In genomic region chr13:3712497-3713160, GRCm38 (mm10) we compare ENCODE assay signal across 11 mouse cellular contexts.
DNase-seq lines count a peak whose midpoint lies in the region; ATAC-seq and TF ChIP-seq lines count a peak whose summit lies in the region.
"Had no signal": no experiment of that assay in that cellular context is flagged by ENCODE, and none has a peak within 500 bp of the region (broad histone marks: within the 10 kb centered on the region; RNA-seq: fewer than 3 reads in every experiment).

No protein-coding gene starts in this region.

- no peak overlapping the region for H3K9ac ChIP-seq in lung, embryonic 14.5 days
- H3K9ac ChIP-seq in forebrain, embryonic 16.5 days (replicated peaks; ENCODE audit: low read depth, low read length) = no peak overlapping the region
- no peak overlapping the region; the same call in 1 of the 2 replicates for H3K9ac ChIP-seq in midbrain, embryonic 11.5 days (ENCODE audit: low read length)

- no peak overlapping the region for H3K27ac ChIP-seq in lung, embryonic 14.5 days (ENCODE audit: low read depth)
- no peak overlapping the region for H3K27ac ChIP-seq in forebrain, embryonic 16.5 days (ENCODE audit: low read length)
- H3K27ac ChIP-seq in midbrain, embryonic 11.5 days (ENCODE audit: low read depth, low read length) = no peak overlapping the region
- H3K27ac ChIP-seq: macrophage had no signal

- WGBS in lung, embryonic 14.5 days = 16% methylated on average over 19 of the region's 19 CpGs
- WGBS in forebrain, embryonic 16.5 days = 3% methylated on average over 19 of the region's 19 CpGs
- 2% methylated on average over 13 of the region's 19 CpGs for WGBS in midbrain, embryonic 11.5 days

- no peaks in the 10 kb centered on the region for H3K36me3 ChIP-seq in lung, embryonic 14.5 days (ENCODE audit: insufficient read depth)
- H3K36me3 ChIP-seq in forebrain, embryonic 16.5 days (ENCODE audit: control insufficient read depth, insufficient read depth) = no peaks in the 10 kb centered on the region
- H3K36me3 ChIP-seq in midbrain, embryonic 11.5 days (ENCODE audit: control insufficient read depth, insufficient read depth, low read length) = no peaks in the 10 kb centered on the region

- H3K9me3 ChIP-seq in lung, embryonic 14.5 days (ENCODE audit: low read depth, low read length) = no peaks in the 10 kb centered on the region
- H3K9me3 ChIP-seq in forebrain, embryonic 16.5 days (ENCODE audit: control insufficient read depth, low read length) = no peaks in the 10 kb centered on the region
- H3K9me3 ChIP-seq in midbrain, embryonic 11.5 days (ENCODE audit: control insufficient read depth, low read length) = no peaks in the 10 kb centered on the region

- no peak overlapping the region for H3K4me3 ChIP-seq in lung, embryonic 14.5 days (ENCODE audit: low read depth, low read length)
- peak overlapping the region; percentile 24 for H3K4me3 ChIP-seq in forebrain, embryonic 16.5 days (replicated peaks; ENCODE audit: low read length)
- H3K4me3 ChIP-seq in midbrain, embryonic 11.5 days (ENCODE audit: low read depth, low read length) = no peak overlapping the region; the same call in 1 of the 2 replicates

- no peak overlapping the region for H3K4me2 ChIP-seq in lung, embryonic 14.5 days
- H3K4me2 ChIP-seq in forebrain, embryonic 16.5 days (ENCODE audit: low read length) = peak overlapping the region; percentile 57
- peak overlapping the region; percentile 39 for H3K4me2 ChIP-seq in midbrain, embryonic 11.5 days

- no peak for TF ChIP-seq CTCF in lung, embryonic 14.5 days (IDR thresholded peaks at IDR 0.05; ENCODE audit: low read depth)

- H3K27me3 ChIP-seq in lung, embryonic 14.5 days (ENCODE audit: insufficient read depth, low read length) = no peaks in the 10 kb centered on the region
- no peaks in the 10 kb centered on the region for H3K27me3 ChIP-seq in forebrain, embryonic 16.5 days (replicated peaks; ENCODE audit: control insufficient read depth, insufficient read depth, low read length)
- H3K27me3 ChIP-seq in midbrain, embryonic 11.5 days (ENCODE audit: control insufficient read depth, insufficient read depth, low read length) = no peaks in the 10 kb centered on the region

- DNase-seq in lung, embryonic 14.5 days = no peak
- no peak for DNase-seq in lung, postnatal 4 days
- peak; percentile 99 for DNase-seq in midbrain, embryonic 11.5 days (ENCODE audit: low spot score, missing footprints)
- no peak for DNase-seq in frontal cortex, postnatal 14 days (ENCODE audit: low spot score in 2 of 2)
- no peak for DNase-seq in cerebellum, postnatal 4 days (ENCODE audit: low spot score in 2 of 2)
- no peak for DNase-seq in cerebellum, postnatal 14 days
- no peak for DNase-seq in kidney, postnatal 14 days
- DNase-seq: adrenal gland, postnatal 25 days; cerebellum, postnatal 36 days had no signal

- no peaks in the 10 kb centered on the region for H3K4me1 ChIP-seq in lung, embryonic 14.5 days (ENCODE audit: insufficient read depth)
- peaks cover 9% of the 10 kb centered on the region for H3K4me1 ChIP-seq in forebrain, embryonic 16.5 days (replicated peaks; ENCODE audit: control insufficient read depth, insufficient read depth, low read length)
- peaks cover 12% of the 10 kb centered on the region for H3K4me1 ChIP-seq in midbrain, embryonic 11.5 days (ENCODE audit: control insufficient read depth, insufficient read depth, low read length)

- ATAC-seq in lung, embryonic 14.5 days (ENCODE audit: insufficient read depth) = peak; percentile 22; the same call in 1 of the 2 replicates
- peak; percentile 86 for ATAC-seq in forebrain, embryonic 16.5 days
- ATAC-seq in midbrain, embryonic 11.5 days (ENCODE audit: low FRiP score) = peak; percentile 96

Comparison
In these comparisons a context has a peak if more than half of its experiments do, and no peak if none do; other contexts are left out.
1. ATAC-seq: peak in every context shown above with its lines; median percentile 96 in midbrain, embryonic 11.5 days; 86 in forebrain, embryonic 16.5 days; 22 in lung, embryonic 14.5 days.